Mouse (Mus musculus) myocyte (in vitro differentiated cells): ENCODE results near the gene Mvp.

ENCODE experiments used
- CEBPB ChIP-seq: IDR thresholded peaks from 2 replicates; pipeline ENCODE4 v1.6.1; 2011; ENCODE audit warnings: mild to moderate bottlenecking, moderate library complexity; ENCODE audit not compliant: poor library complexity, insufficient read depth, severe bottlenecking
- E2F4 ChIP-seq: IDR thresholded peaks from one replicate; pipeline ENCODE4 v1.6.1; 2011; ENCODE audit warnings: mild to moderate bottlenecking, control low read depth, moderate library complexity; ENCODE audit not compliant: insufficient read depth
- MAX ChIP-seq: IDR thresholded peaks from one replicate; pipeline ENCODE4 v1.6.1; 2011; ENCODE audit warnings: low read depth, mild to moderate bottlenecking, control low read depth
- MYOG ChIP-seq, 3 experiments: IDR thresholded peaks; one replicate each; pipeline ENCODE4 v1.6.1; 2011; ENCODE audit warnings: control low read depth in 2 of 3, low read depth in 2 of 3, mild to moderate bottlenecking in 2 of 3; ENCODE audit not compliant: insufficient read length in 2 of 3, control insufficient read depth in 1 of 3, insufficient read depth in 1 of 3
- POLR2A ChIP-seq: IDR thresholded peaks from one replicate; pipeline ENCODE4 v1.6.1; 2011; ENCODE audit warnings: low read depth, mild to moderate bottlenecking, control low read depth, moderate library complexity; ENCODE audit not compliant: insufficient read length
- POLR2AphosphoS2 ChIP-seq: IDR thresholded peaks from one replicate; pipeline ENCODE4 v1.6.1; 2011; ENCODE audit warnings: low read depth, control low read depth; ENCODE audit not compliant: insufficient read length
- TCF12 ChIP-seq: IDR thresholded peaks from one replicate; pipeline ENCODE4 v1.6.1; 2011; ENCODE audit warnings: mild to moderate bottlenecking, control low read depth; ENCODE audit not compliant: poor library complexity, insufficient read depth, severe bottlenecking

- TF ChIP-seq POLR2A (no peak), TCF12 (no peak), MYOG (IDR thresholded peaks at IDR 0.05; ENCODE audit: control insufficient read depth in 1 of 3, insufficient read depth in 1 of 3, insufficient read length in 2 of 3, low read depth in 2 of 3) (no peak), POLR2AphosphoS2 (no peak), E2F4 (no peak), MAX (no peak), CEBPB (no peak)
Observed at GRCm38 (mm10) chr7:126981601-126982000, 32.8 kb downstream of the Mvp start.
